Mouse (Mus musculus) retina, adult 2 months (tissue): ENCODE measurements around the gene Pklr.
"Not testable (repeated sequence)": the region's sequence is repeated elsewhere in the genome, so short reads cannot be mapped to it uniquely, and the experiment has no call there.

Experiments
- DNase-seq: peaks from one replicate; pipeline ENCODE4 v3.0.0-alpha.2; 2012; ENCODE audit warnings: low read depth, low spot score

Gene Pklr

GRCm38 (mm10) chr3:89124241-89124640, 11.7 kb upstream of the Pklr start:
- no peak for DNase-seq

- DNase-seq = no peak
Observed at GRCm38 (mm10) chr3:89125981-89126380, 10.0 kb upstream of the Pklr start.

- DNase-seq = no peak
Observed at GRCm38 (mm10) chr3:89129908-89130307, 6.0 kb upstream of the Pklr start.

GRCm38 (mm10) chr3:89131816-89132215, 4.1 kb upstream of the Pklr start:
- DNase-seq = no peak

- no peak for DNase-seq
Observed at GRCm38 (mm10) chr3:89132285-89133062, 3.5 kb upstream of the Pklr start.

GRCm38 (mm10) chr3:89133063-89133450, 2.9 kb upstream of the Pklr start:
- DNase-seq = no peak

- no peak for DNase-seq
Observed at GRCm38 (mm10) chr3:89133752-89134151, 2.2 kb upstream of the Pklr start.

GRCm38 (mm10) chr3:89136365-89136764, 423 bp downstream of the Pklr start:
- no peak for DNase-seq

- no peak for DNase-seq
Observed at GRCm38 (mm10) chr3:89144821-89145220, 8.9 kb downstream of the Pklr start.

GRCm38 (mm10) chr3:89145566-89145965, 9.6 kb downstream of the Pklr start:
- peak; percentile 71 for DNase-seq

GRCm38 (mm10) chr3:89147101-89147978, 11.4 kb downstream of the Pklr start:
- DNase-seq = no peak

- no peak for DNase-seq
Observed at GRCm38 (mm10) chr3:89147979-89148311, 12.0 kb downstream of the Pklr start.

GRCm38 (mm10) chr3:89148567-89148966, 12.6 kb downstream of the Pklr start:
- no peak for DNase-seq

- no peak for DNase-seq
Observed at GRCm38 (mm10) chr3:89152084-89152835, 16.3 kb downstream of the Pklr start.

- DNase-seq = no peak
Observed at GRCm38 (mm10) chr3:89156951-89157350, 21.0 kb downstream of the Pklr start.

GRCm38 (mm10) chr3:89158651-89159050, 22.7 kb downstream of the Pklr start:
- no peak for DNase-seq

GRCm38 (mm10) chr3:89159211-89159610, 23.3 kb downstream of the Pklr start:
- DNase-seq = no peak

GRCm38 (mm10) chr3:89159616-89160344, 23.8 kb downstream of the Pklr start, which contains the start of gene Hcn3:
Gene Hcn3, minus strand, starts transcription at chr3:89160196.
- DNase-seq = peak; percentile 41

- DNase-seq = not testable (repeated sequence)
Observed at GRCm38 (mm10) chr3:89161207-89161606, 25.3 kb downstream of the Pklr start.

GRCm38 (mm10) chr3:89161786-89162185, 25.8 kb downstream of the Pklr start:
- DNase-seq = no peak

- no peak for DNase-seq
Observed at GRCm38 (mm10) chr3:89163123-89163522, 27.2 kb downstream of the Pklr start.
